Mouse (Mus musculus): ENCODE measurements around the gene Rarres2.
"Not testable (repeated sequence)": the region's sequence is repeated elsewhere in the genome, so short reads cannot be mapped to it uniquely, and the experiment has no call there.

Gene Rarres2

DNA sequence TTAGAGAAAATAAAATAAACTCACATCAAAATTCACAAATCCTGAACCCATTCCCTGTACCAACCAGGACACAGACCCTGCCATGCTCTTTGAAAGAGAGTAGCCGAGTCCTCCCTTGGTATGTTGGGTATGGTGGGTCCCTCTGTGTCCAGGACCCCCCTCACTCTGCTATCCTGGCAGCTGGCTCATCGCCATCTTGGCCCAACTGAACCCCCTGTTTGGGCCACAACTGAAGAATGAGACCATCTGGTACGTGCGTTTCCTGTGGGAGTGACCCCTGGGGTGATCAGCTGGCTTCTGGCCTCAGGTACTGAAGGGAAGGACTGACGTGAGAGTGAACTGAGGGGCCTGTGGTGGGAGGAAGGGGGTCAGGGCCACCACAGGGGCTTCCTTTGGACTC is 32.7 kb downstream of the Rarres2 start:
- DNase-seq = no peak

- DNase-seq = peak; percentile 49
Observed at GRCm38 (mm10) chr6:48538841-48539737, 33.5 kb downstream of the Rarres2 start.

DNA sequence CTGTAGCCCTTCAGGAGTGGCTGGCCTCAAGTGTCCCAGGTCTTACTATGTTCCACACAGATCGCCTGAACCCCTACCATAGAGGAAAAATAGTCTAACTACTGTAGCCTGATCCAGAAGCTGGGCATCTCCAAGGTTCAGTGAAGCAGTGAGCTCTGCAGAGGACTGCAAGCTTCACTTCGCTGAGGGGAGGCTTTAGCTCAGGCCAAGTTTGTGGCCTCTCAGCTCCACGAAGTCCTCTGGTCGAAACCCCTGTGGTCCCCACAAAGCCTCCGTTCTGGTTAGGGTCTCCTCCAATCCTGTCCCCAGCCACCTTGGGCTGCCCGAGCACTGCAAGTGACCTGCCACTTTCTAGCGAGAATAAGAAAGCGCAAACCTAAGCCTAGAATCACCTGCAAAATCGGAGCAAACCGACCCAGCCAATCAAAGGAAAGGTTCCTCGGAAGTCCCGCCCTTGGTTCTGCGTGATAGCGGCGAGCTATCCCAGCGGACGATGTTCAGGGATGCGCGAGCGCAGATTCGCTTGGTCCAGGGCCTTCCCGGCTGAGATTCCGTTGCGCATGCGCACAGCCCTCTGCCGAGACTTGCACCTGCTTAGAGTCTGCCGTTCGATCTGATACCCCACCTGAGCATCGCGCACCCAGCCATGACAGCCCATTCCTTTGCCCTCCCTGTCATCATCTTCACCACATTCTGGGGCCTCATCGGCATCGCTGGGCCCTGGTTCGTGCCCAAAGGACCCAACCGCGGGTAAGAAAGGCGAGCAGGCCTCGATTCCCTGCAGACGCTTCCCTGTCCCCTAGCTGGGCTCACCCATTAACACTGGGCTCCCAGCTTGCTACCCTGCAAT is 35.3 kb downstream of the Rarres2 start, which contains the start of gene Atp6v0e2:
Gene Atp6v0e2 (plus strand): TSS at position 511 of the 850 bp plus-strand sequence.
- DNase-seq = peak; percentile 91

DNA sequence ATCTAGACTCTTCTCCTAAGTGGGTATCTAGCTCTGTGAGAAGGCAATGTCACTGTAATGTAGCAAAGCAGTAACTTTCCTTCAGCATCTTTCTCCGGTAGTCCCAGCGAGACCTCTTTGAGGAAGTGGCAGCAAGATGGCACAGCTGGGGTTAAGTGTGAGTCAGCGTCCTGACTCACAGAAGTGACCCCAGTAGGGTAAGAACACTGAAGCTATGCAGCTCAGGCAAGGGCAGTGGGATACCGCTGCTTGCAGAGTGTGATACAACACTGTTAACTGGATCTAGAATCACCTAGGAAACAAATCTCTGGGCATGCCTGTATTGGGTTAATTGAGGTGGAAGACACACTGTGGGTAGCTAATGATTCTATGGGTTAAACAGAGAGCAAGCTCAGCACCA is 36.5 kb downstream of the Rarres2 start:
- DNase-seq = no peak

GRCm38 (mm10) chr6:48534913-48535312 is 37.7 kb downstream of the Rarres2 start:
- DNase-seq = no peak

- no peak for DNase-seq
Observed at GRCm38 (mm10) chr6:48533475-48533874, 39.1 kb downstream of the Rarres2 start.

DNA sequence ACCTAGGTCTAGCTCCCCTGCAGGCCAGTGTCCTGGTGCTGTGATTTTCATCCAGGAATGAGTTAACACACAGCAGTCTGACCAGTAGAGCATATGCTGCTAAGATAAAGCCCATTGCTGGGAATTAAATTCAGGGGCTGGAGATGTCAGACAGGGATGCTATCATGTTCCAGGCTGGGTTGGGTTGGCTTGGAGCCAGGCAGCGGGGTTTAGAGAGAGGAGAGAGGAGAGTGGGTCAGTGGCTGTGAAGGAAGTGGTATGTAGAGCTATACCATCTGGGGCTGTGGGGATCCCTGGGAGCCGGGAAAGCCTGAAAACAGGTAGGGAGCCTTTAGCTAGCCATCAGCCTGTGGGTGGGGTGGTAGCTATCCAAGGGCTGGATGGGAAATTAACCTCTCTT is 41.7 kb downstream of the Rarres2 start:
- DNase-seq = no peak

DNA sequence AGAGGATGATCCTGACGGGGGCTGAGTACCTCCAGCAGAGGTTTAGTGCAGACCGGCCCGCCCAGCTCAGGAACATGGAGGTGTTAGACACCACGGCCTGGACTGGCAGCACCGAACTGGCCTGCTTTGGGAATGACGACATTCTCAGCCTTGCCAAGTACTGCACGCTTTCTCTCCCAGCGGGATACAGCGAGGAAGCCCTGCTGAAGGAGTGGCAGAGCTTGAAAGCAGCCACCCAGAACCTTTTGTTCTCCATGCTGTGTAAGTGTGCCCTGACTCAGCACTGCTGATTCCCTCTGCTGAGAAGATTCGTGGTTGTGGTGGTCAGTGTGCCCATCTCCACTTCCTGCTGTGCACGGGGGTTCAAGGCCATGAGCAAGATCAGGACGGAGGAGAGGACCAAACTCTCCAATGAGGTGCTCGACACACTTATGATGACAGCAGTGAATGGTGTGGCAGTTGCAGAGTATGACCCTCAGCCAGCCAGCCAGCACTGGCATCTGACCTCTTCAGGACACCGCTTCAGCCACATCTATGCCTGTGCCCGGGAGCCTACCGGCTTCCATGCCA is 42.6 kb downstream of the Rarres2 start:
- no peak for DNase-seq

GRCm38 (mm10) chr6:48529261-48529660 is 43.3 kb downstream of the Rarres2 start:
- no peak for DNase-seq

DNA sequence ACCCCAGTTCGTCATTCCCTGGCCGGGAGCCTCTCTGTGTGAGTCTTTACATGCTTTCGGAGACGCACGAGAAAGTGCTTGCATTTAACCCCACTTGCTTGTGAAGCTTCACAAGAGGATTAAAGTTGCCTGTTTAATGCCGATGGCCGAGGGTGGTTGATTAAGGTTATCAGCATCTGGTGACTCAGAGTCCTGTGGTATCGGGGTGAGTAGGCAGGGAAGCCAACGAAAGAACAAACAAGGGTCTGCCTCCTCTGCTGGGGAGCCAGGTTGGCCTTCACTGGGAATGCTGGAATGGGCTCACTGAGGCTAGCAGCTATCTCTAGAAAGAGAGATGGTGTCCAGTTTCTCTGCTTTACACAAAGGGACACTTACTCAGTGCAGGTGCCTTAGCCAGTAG is 44.7 kb downstream of the Rarres2 start:
- no peak for DNase-seq

DNA sequence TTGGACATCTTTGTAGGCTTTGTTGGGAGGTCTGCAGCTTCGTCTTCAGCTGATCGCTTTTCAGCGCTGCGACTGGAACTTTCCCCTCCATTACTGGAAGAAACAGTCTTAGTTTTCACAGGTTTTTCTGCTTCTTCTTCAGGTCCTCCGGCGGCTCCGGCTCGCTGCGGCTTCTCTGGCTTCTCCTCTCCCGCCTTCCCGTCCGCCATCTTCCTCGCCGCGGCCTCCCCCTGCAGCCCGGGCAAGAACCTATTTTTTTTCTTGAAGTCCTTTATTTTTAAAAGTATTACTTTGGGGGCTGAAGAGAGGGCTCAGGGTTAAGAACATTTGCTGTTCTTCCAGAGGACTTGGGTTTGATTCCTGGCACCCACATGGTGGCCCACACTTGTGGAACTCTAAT is 47.7 kb downstream of the Rarres2 start:
- not testable (repeated sequence) for DNase-seq
